Mouse (Mus musculus) effector memory CD4-positive, alpha-beta T cell, adult 7 months (primary cell): ENCODE results near the gene Tom1l2. TPM values are rescaled to one million over a fixed set of nuclear protein-coding genes. Genes with fewer than 3 reads are reported as not detected.

Experiments
- polyA plus RNA-seq: library from polyadenylated mRNA; unstranded; fragments of 100-300 nt; shearing (Covaris generic); gene quantifications from one replicate; pipeline ENCODE4 v1.2.1, GENCODE M21; 2017

Tom1l2 gene
- polyA plus RNA-seq: 20.7 TPM

GRCm38 (mm10) chr11:60352559-60353411, at the start of gene Tom1l2, which contains the start of gene Drc3:
Gene Tom1l2 (minus strand): TSS chr11:60352905.
Gene Drc3 (plus strand): TSS chr11:60353329.

GRCm38 (mm10) chr11:60222469-60223236, 130.1 kb downstream of the Tom1l2 start, which contains the start of gene Srebf1:
Gene Srebf1 (minus strand): TSS chr11:60222581.

Other genes with a start within 250 kb of the Tom1l2 start
- gene Rai1, start 247.9 kb downstream of the Tom1l2 start, polyA plus RNA-seq: 9.9 TPM
- 55.7 TPM for gene Srebf1, start 130.3 kb downstream of the Tom1l2 start, polyA plus RNA-seq
- 0.51 TPM for gene Drc3, start 424 bp upstream of the Tom1l2 start, polyA plus RNA-seq
- 13.6 TPM for gene Gid4, start 64.2 kb upstream of the Tom1l2 start, polyA plus RNA-seq
- 37.2 TPM for gene Atpaf2, start 65.6 kb upstream of the Tom1l2 start, polyA plus RNA-seq
- gene Drg2, start 101.7 kb upstream of the Tom1l2 start, polyA plus RNA-seq: 40.0 TPM
- 0.22 TPM for gene Myo15, start 116.4 kb upstream of the Tom1l2 start, polyA plus RNA-seq
- 53.1 TPM for gene Alkbh5, start 183.5 kb upstream of the Tom1l2 start, polyA plus RNA-seq